Mouse (Mus musculus): Measurements from ENCODE around the gene Nfat5.

DNA sequence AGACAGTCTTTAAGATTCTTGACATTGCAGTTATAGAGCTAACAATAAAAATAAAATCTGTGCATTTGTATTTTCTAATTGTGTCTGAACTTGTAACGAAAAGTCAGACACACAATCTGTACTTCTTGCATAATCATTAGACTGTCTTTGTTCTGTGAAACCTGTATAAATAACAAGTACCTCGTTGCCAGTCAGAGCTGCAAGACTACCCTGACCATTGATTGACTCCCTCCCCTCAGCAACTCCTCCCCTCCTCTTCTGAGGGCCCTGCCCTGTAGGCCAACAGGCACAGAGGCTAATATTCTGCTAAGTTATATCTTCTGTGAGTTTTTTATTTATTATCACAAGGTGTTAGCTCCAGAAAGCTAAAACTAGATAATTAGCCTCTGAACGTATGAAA is 112.7 kb downstream of the Nfat5 start:
- TF ChIP-seq CTCF (IDR thresholded peaks at IDR 0.05; ENCODE audit: low read depth, low read length), result no peak
- TF ChIP-seq POLR2A (IDR thresholded peaks at IDR 0.05; ENCODE audit: insufficient read depth, low read length), result no peak

Measured in ES-Bruce4 (cell line).